Mouse (Mus musculus): ENCODE results near the gene Adcy5.

Adcy5 gene

DNA sequence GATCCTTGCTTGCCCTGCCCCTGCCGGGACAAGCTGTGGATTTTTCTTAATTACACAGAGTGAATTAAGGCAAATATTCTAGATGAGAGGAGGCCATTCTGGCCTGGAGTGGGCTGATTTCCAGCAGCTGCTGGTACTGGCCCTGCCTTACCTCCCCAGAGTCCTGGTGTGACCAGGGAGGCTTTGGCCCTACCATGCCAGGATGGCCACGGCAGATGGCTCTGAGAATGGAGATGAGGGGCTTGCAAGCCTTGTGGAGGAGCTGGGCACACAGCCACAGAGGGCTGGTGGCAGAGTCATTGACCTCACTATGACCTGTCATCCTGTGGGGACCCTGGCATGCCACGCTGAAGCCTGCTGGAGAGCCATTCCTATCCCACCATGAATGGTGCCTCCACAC is 54.1 kb downstream of the Adcy5 start:
- DNase-seq: peak; percentile 77 to 86

DNA sequence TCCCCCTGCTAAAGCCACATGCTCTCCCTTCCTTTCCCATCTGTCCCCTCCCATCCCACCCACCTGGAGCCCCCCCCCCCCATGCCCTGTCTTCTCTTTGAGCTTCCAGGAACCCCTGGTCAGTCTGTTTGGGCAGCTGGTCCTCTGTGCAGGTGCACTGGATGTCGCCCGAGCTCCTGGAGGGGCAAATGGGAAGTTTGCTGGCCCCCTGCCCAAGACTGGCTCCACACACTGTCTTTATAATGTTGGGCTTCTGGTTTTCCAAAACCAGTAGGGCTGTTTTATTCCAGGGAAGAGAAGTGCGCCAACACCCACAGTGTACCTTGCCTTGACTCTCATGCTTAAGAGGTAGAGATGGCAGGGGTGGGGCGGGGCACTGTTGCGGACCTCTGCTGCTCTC is 55.1 kb downstream of the Adcy5 start:
- DNase-seq: peak; percentile 52 to 63

DNA sequence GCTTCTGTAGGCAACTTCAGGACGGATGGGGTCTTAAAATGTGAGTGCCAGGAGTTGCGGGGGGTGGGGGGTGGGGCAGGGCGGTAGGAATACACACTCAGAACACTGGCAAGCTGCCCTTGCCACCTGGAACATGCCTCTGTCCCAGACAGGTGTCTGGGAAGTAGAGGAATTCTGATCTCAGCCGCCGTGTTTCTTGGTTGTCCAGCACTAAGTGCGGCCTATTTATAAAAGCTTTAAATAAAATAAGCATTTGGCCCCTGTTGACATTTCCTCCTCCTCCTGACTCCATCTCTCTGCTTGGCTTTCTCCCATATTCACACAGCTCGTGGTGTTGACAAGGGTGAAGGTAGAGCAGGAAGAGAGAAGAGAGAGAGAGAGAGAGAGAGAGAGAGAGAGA is 60.4 kb downstream of the Adcy5 start:
- DNase-seq: peak; percentile 52 to 57

DNA sequence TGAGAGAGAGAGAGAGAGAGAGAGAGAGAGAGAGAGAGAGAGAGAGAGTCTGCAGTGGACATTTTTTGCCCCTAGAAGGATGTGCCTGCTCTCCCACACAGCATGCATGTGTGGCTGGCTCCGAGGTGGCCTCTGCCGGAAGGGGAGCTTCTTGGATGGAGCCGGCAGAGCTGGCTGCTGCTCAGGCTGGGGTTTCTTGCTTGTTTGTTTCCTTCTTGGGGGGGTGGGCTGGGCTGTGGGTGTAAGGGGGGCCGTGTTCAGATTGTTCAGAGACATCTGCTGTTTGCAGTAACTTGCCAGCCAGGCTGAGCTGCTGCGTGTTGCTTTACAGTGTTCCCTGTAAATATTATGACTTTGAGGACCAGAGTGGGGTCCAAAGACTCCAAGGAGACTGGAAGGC is 60.8 kb downstream of the Adcy5 start:
- DNase-seq: peak in 1 of 2 experiments; percentile 59

DNA sequence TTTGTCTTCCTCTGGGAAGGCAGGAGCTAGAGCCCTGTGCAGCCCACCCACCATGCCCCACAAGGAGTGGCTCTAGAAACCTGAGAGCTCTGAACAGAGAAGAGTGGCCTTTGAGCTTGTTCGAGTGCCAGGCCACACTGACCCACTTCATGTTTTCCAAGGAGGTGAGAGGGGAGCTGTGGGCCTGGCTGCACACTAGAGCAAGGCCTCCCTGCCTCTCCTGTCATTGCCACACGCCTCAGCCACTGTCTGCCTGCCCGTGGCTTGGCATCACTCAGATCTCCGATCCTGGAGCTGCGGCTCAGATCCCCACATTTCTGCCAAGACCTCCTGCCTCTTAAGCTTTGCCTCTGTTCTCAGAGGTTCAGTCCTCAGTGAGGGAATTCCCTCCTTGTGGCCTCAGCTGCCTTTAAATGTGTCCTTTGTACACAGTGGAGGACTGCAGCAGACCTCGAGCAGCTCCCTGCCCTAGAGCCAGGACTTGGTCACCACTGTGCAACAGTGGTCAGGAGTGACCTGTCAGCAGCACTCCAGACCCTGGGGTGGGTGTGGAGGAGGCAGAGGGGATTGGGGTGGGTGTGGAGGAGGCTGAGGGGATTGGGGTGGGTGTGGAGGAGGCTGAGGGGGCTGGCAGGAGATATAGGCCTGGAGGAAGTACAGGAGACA is 62.3 kb downstream of the Adcy5 start:
- no peak for DNase-seq

DNA sequence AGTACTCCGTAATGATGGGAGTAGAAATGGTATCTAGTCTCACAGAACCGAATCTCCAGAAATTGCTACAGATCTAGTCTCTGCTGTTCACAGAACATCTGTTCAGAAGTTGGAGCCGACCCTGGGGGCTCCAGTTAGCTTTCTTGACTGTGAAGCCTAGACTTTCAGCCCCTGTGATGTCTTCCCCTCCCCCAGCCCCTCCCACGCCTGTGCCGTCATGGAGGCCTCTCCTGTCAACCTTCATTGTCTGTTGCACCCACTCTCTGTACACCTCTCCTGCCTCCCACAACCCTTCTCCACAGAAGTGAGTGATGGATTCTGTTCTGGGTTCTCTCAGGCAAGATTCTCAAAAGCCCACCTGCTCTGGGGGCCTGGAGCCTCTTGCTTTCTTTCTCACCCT is 65.7 kb downstream of the Adcy5 start:
- no peak for DNase-seq

DNA sequence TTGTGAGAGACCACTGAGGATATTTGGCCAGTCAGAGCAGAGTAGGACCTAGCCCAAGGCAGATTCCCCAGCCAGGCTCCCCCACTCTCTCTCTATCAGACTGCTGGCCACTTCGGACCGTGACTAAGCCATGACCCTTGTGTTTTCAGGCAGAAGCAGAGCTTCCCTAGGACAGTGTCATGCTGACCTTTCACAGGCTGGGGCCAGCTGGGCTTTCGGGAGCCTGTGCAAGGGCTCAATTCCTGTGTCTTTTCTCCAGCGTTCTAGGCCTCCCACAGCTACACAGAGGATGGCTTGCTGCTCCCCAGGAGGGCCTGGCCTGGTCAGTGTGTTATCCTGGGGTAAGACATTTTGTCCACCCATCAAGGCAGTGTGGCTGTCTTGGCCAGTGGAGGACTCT is 66.9 kb downstream of the Adcy5 start:
- DNase-seq: no peak

DNA sequence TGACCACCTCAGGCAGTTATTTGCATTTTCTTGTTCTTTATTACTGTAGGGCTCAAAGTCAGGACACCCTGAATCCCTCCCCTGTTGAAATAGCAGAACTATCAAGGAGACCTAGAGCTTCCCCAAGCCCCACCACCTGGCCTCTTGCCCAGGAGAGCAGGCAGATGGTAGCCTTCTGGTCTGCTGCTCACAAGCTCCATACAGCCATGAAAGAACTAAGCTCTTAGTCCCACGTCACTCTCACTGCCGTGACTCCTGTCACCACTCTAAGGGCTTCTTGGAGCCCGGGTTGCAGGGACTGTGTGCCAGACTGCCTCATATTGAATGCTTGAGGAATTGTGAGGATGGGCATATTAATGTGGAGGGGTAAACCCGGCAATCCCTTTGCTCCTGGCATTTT is 69.3 kb downstream of the Adcy5 start:
- peak; percentile 98 to 99 for DNase-seq

DNA sequence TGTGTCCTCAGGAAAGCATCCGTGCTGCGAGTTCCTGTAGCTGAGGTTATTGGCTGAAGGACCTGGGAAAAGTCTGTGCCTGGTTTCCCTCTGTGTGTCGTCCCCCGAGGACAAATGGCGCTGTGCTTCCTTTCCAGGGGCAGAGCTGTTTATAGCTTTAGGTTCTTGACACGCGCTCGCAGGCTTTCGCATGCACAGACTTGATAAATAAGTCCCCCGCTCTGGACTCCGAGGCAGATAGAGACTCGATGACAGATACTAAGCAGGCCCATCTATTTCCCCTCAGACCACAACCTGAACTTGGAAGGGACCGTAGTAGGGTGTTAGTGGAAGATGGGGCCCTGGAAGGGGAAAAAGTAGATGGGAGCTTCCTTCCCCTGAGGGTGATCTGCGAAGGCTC is 70.0 kb downstream of the Adcy5 start:
- no peak for DNase-seq

DNA sequence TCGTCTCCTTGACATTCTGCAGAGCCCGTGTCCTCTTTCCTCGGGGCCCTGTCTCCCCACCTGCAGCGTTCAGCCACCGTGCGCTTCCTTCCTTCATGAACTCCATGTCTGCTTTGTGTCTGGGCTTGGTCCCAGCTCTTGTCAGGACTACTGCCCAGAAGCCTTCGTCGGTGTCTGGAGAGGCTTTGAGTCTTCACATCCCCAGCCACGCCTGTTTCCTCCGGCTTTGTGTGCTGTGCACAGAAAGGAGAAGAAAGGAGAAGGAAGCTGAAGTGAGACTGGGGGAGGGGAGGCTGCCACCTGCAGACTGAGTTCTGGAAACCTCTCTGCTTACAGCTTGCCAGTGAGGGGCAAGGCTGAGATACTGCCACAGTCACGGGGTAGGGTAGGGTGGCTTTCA is 74.9 kb downstream of the Adcy5 start:
- DNase-seq: peak in 1 of 2 experiments; percentile 40

DNA sequence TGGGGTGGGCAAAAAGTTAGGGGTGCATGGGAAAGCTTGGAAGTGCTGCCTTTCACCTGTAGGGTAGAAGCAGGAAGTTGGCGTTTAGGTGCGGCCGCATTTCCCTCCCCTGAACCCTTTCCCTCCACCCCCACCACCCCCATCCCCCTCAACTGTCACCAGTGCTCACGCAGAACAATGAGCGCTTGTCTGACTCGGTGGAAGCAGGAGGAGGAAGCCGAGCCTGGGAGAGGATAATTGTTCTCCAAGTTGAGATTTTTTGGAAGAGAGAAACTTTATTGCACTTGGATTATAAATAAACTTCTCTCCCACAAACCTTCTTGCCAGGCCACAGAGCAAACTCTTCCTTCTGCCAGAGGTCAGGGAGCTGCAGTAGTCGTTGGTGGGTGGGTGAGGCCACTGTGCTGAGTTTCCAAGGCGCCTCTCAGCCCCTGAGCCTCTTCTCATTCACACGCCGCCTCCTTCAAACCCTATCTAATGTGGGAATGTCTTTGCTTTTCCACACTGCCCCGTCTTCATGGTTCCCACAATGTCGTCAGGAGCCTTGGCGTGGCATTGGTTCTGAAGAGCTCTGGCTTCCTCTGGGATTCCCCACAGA is 77.6 kb downstream of the Adcy5 start:
- no peak for DNase-seq

DNA sequence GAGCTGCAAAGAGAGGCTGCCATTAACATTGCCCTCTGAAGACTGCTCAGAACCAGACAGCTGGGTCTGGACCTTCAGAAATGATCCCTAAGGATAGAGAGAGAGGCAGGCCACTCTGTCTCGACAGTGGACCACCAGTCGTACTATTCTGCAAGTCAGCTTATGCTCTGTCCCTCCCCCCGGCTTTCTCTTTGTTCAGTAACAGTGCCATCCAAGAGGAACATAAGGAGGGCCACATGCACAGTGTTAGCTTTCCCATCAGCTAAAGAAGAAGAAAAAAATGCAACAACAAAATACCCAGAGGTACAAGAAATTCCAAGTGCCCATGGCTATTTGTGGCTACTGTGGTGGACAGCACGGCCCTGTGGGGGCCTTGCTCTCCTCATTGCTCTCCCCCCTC is 78.7 kb downstream of the Adcy5 start:
- no peak for DNase-seq

DNA sequence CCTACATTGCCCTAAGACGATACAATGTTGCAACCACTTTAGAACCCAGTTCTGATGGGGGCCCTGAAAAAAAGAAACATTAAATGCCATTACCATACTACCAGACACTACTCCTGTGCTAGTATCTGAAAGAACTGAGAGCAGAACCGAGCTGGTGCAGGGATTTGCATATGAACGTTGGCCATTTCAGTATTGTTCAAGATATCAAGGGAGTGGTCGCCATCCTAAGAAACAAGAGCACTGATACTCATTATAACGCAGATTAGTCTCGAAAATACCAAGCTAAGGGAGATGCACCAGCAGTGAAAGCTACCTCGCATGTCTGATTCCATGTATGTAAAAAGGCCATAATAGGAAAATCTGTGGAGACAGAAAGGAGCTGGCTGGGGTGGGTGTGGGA is 82.4 kb downstream of the Adcy5 start:
- no peak for DNase-seq

DNA sequence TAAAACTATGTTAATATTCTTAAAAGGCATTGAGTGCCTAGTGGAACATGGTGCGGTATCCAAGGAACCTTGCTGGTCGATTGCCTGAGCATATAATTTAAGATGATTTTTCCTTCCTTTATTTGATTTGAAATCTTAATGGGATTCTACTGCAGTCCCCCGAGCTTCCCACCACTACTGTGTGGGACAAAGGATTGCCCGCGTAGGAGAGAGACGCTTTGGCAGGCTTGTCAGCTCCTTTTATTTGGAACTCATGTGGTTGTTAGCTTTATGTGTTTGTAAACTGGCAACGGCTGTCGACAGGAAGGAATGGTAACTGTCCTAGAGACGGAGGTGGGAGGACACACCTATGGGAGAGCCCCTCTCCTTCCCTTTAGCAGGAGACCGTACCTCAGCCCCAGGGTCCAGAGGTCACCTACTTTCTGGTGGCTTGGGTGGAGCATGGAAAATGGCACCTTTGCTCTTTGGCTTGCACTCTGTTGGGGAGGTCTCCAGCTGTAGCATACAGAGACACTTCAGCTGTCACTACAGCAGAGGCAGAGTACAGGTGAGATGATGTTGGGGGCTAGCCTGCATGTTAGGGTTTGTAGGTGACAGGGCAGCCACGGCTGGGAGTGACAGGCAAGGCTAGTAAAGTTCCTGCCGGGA is 84.8 kb downstream of the Adcy5 start:
- no peak for DNase-seq

DNA sequence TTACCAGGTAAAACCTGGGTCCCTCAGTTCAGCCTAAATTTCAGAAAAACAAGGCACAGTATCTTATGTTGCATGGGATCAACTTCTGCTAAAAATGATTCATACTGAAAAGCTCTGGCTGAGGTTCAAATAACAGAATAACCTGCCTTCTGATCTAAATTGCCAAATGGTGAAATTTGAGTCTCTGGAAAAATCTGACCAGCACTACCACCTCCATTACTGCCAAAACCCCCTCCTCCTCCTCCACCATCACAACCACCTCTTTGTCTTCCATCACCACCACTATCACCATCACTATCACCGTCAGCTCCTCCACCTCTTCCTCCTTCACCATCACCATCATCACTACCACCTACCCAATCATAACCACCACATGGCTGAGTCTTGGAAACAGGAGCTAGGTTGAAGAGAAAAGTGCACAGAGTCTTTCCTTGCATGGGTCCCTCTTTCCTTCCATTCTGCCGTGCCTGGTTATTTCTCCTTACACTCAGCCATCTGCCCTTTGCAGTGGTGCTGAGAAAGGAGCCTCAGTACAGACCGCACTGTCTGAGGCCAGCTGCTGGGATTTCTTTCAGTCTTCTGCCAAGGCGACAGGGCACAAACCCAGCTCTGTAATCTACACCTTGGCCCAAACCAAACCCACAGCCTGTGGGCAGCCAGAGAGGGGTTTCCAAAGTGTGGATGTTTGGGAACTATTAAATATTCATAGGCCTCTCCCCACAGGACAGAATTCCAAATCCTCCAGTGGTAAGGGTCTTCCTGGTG is 85.5 kb downstream of the Adcy5 start:
- DNase-seq: peak in 1 of 2 experiments; percentile 66

DNA sequence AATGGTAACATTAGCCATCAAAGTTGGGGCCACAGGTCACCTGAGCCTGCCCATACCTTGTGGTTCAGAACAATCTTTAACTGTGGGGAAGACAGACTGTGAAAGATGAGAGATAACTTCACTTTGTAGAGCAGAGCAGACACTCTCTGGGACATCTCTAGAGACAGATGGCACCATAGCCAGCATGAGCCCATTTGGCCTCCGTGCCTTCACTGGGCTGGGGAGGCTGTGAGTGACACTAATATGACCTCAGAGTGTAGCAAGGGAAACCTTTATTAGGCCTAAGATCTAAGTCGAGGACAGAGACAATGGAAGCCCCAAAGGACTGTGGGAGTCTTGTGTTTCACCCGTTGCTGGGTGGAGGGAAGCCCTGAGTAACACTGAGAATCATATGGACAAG is 92.7 kb downstream of the Adcy5 start:
- no peak for DNase-seq

DNA sequence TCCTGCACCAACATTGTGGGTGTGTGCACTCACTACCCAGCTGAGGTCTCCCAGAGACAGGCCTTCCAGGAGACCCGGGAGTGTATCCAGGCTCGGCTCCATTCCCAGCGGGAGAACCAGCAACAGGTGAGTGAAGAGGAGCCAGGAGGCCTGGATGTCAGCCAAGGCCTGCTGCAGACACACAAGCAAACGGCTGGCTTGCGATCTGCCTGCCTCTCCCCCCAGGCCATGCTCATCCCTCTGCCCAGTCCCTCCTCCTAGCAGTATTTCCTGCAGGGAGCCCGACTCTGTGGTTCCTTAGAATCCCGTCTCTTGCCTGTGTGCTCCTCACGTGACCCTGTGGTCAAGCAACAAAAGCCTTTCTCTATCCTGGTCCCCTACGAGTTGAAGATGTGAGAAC is 94.1 kb downstream of the Adcy5 start:
- DNase-seq: peak; percentile 69 to 78

DNA sequence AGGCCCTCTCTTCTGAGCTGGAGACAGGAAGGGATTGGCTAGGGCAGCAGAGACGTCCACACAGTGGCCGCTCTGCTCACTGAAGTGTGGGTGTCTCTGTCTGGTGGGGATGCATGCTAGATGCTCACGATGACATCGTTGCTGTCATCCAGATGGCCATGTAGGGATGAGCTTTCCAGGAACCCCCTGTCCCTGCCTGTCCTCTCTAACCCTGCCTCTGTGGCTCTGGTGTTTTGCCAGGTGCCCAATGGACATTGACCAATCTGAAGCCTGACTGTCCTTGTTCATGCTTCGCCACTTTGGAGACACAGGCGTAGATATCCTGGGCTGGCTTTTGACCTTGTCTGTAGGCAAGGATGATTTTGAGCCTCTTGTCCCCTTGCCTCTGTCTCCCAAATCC is 95.1 kb downstream of the Adcy5 start:
- peak; percentile 73 to 75 for DNase-seq

DNA sequence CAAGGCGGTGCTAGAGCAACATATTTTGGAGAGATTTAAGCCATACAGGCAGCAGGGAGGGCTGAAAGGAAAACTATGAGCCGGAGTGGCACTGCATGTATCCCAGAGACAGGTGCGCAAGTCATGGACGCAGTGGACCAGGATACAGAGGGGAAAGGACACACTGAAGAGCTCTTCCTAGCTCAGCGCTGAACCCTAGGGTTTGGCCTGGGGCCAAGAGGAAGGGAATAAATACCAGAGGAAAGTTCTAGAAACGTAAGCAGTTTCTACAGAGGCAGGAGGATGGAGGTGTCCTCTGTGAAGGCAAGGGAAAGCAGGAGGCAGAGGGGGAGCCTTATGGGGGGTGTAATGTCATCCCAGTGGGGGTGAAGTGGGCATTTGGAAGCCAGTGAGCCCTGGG is 97.0 kb downstream of the Adcy5 start:
- peak; percentile 53 for DNase-seq

DNA sequence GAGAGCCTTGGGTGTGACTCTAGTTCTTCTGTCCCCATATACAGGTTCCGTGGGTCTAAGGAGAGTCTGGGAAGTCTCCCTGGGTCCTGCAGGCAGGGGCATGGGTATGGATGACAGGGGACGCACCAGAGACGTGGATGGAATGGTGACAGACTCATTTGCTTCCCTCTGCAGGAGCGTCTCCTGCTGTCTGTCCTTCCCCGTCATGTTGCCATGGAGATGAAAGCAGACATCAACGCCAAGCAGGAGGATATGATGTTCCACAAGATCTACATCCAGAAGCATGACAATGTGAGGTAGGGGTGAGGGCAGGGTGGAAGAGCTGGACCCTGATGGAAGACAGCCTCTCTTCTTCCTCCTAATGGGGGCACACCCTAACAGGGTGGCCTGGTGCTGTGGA is 98.3 kb downstream of the Adcy5 start:
- DNase-seq: no peak

DNA sequence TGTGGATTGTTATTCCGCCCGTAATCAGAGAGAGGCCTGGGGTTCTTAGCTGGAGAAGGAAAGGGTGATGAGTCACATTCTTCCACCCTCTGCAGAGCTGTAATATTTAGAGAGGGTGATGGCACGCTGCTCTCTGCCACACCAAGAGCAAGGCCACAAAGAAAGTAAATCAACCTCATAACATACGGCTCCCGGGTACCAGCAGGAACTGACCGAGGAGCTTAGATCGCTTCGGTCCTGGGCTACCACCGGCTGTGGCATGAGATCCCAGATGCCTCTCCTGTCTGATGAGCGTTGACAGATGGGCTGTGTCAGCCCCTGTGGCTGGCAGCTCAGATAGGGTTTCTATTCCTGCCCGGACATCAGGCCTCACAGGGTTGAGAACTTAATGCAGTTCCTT is 101.3 kb downstream of the Adcy5 start:
- peak; percentile 48 to 55 for DNase-seq

DNA sequence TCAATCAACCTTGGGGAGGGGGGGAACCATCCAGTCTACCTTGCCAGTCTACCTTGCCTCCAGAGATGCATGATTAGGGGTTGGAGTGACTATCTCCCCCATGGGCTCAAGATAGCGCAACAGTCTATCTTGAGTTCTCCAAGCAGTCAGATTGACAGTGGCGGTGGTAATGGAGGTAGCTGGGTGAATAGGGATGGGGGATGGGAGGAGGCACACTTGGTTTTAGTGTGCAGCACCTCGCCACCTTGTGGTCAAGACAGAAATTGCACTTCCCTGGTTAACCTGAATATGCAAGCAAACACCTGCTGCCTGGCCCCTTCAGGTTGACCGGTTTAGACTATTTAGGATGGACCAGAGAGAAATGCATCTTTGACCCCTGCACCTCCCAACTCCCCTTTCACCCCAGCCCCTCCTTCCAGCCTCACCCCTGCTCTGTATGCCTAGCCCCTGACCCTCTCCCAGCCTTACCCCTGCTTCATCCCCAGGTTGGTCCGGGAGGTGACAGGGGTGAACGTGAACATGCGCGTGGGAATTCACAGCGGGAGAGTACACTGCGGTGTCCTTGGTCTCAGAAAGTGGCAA is 115.8 kb downstream of the Adcy5 start:
- peak; percentile 97 to 99 for DNase-seq

DNA sequence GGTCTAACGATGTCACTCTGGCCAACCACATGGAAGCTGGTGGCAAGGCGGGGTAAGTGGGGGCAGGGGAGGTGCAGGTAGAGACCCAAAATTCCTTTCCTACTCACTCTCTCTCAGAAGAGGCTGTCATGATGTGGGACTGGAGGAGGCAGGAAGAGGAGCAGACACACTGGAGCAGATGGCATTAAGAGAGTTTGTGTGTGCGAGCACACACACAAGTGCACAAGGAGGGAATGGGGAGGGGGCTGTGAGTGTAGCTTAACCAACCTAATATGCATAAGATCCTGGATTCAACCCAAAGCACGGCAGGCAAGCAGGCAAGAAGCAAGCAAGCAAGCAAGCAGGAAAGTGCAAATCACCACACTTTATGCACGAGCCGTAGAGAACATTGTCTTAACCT is 116.3 kb downstream of the Adcy5 start:
- DNase-seq: no peak

Data from cerebellum, postnatal 10 days (tissue).